Mouse (Mus musculus) ovary, postnatal 36 days (tissue): ENCODE measurements around the gene Neu1.
"Not testable (repeated sequence)": the region's sequence is repeated elsewhere in the genome, so short reads cannot be mapped to it uniquely, and the experiment has no call there.

Experiments used
- DNase-seq: peaks from one replicate; pipeline ENCODE4 v3.0.0; 2022; ENCODE audit warnings: low spot score, mixed read lengths

Neu1 gene

GRCm38 (mm10) chr17:34931061-34931734 is at the start of gene Neu1:
Neu1 (plus strand) TSS chr17:34931253.
- peak; percentile 97 for DNase-seq

- DNase-seq: no peak
These were observed 49.3 kb upstream of the Neu1 start, which contains the start of gene Gm20547 for GRCm38 (mm10) chr17:34881683-34882310. Gm20547 (minus strand) TSS chr17:34882042.

GRCm38 (mm10) chr17:34883332-34883731 is 47.7 kb upstream of the Neu1 start:
- no peak for DNase-seq

GRCm38 (mm10) chr17:34884704-34885103 is 46.3 kb upstream of the Neu1 start:
- no peak for DNase-seq

GRCm38 (mm10) chr17:34885615-34886014 is 45.4 kb upstream of the Neu1 start:
- no peak for DNase-seq

GRCm38 (mm10) chr17:34887942-34888341 is 43.1 kb upstream of the Neu1 start:
- DNase-seq: no peak

GRCm38 (mm10) chr17:34890074-34890743 is 40.8 kb upstream of the Neu1 start:
- no peak for DNase-seq

GRCm38 (mm10) chr17:34891377-34891776 is 39.7 kb upstream of the Neu1 start:
- no peak for DNase-seq

- no peak for DNase-seq
These were observed 37.8 kb upstream of the Neu1 start for GRCm38 (mm10) chr17:34893072-34893824.

- peak; percentile 97 for DNase-seq
These were observed 36.9 kb upstream of the Neu1 start for GRCm38 (mm10) chr17:34894074-34894597.

- DNase-seq: peak; percentile 76
These were observed 36.1 kb upstream of the Neu1 start for GRCm38 (mm10) chr17:34894801-34895530.

- DNase-seq: no peak
These were observed 35.3 kb upstream of the Neu1 start for GRCm38 (mm10) chr17:34895724-34896123.

GRCm38 (mm10) chr17:34896366-34896765 is 34.7 kb upstream of the Neu1 start:
- no peak for DNase-seq

- no peak for DNase-seq
These were observed 33.5 kb upstream of the Neu1 start for GRCm38 (mm10) chr17:34897373-34898159.

- DNase-seq: peak; percentile 86
These were observed 32.9 kb upstream of the Neu1 start, which contains the start of the genes C2 and Ehmt2 for GRCm38 (mm10) chr17:34898160-34898586. C2 (minus strand) TSS chr17:34898265. Ehmt2 (plus strand) TSS chr17:34898469.

- DNase-seq: no peak
These were observed 32.4 kb upstream of the Neu1 start for GRCm38 (mm10) chr17:34898706-34899052.

GRCm38 (mm10) chr17:34899053-34899889 is 31.8 kb upstream of the Neu1 start:
- DNase-seq: peak; percentile 56

GRCm38 (mm10) chr17:34899890-34900243 is 31.2 kb upstream of the Neu1 start:
- DNase-seq: no peak

GRCm38 (mm10) chr17:34900826-34901225 is 30.2 kb upstream of the Neu1 start:
- not testable (repeated sequence) for DNase-seq

GRCm38 (mm10) chr17:34901948-34902347 is 29.1 kb upstream of the Neu1 start:
- not testable (repeated sequence) for DNase-seq
